Mouse (Mus musculus) neural tube, embryonic 14.5 days (tissue): ENCODE measurements around the gene Thsd4. TPM values are rescaled to one million over a fixed set of nuclear protein-coding genes. Genes with fewer than 3 reads are reported as not detected.

Source experiments
- ATAC-seq: fragments of 200-750 bp; cut with Nextera tagmentation; 2 replicates; pipeline ENCODE4 v1.8.0; 2017; ENCODE audit warnings: low read depth, mild to moderate bottlenecking, moderate TSS enrichment, moderate library complexity
- H3K27ac ChIP-seq: fragments of 300-500 bp; sonication (generic); 2 replicates; pipeline ENCODE4 v1.5.1; 2014; ENCODE audit warnings: low read depth, mild to moderate bottlenecking, control low read depth, low read length, moderate library complexity, mixed read lengths
- H3K27me3 ChIP-seq: fragments of 300-500 bp; sonication (generic); 2 replicates; pipeline ENCODE4 v1.6.1; 2014; ENCODE audit warnings: low read length; ENCODE audit not compliant: control insufficient read depth, insufficient read depth
- H3K36me3 ChIP-seq: fragments of 300-500 bp; sonication (generic); 2 replicates; pipeline ENCODE4 v1.6.1; 2014; ENCODE audit warnings: low read length, mixed read lengths; ENCODE audit not compliant: control insufficient read depth, insufficient read depth
- H3K4me1 ChIP-seq: fragments of 300-500 bp; sonication (generic); 2 replicates; pipeline ENCODE4 v1.6.1; 2014; ENCODE audit warnings: low read length; ENCODE audit not compliant: control insufficient read depth, insufficient read depth
- H3K4me2 ChIP-seq: fragments of 300-500 bp; sonication (generic); 2 replicates; pipeline ENCODE4 v1.6.1; 2014; ENCODE audit warnings: mild to moderate bottlenecking, low read depth, low read length, control low read depth
- H3K4me3 ChIP-seq: fragments of 300-500 bp; sonication (generic); 2 replicates; pipeline ENCODE4 v1.5.1; 2014; ENCODE audit warnings: low read depth, low read length, control low read depth, mixed read lengths
- H3K9ac ChIP-seq: fragments of 300-500 bp; sonication (generic); replicated peaks from 2 replicates; pipeline ENCODE4 v1.6.1; 2014; ENCODE audit warnings: low read depth, mild to moderate bottlenecking, control low read depth, low read length, mixed read lengths
- H3K9me3 ChIP-seq: fragments of 300-500 bp; sonication (generic); 2 replicates; pipeline ENCODE4 v1.6.1; 2016; ENCODE audit warnings: low read length; ENCODE audit not compliant: control insufficient read depth
- WGBS: fragments of 180-500 bp; shearing (Covaris S2); extraction: QIAGEN DNeasy Blood & Tissue Kit; methylation state at CpG from one replicate; pipeline ENCODE4 v1.1.7; 2014; 5-methylcytosine and 5-hydroxymethylcytosine counted together
- polyA plus RNA-seq: library from polyadenylated mRNA; unstranded; fragments of >200 nt; fragmentation: Nextera tagmentation; extraction: Ambion mirVana; gene quantifications from 2 replicates; pipeline ENCODE4 v1.2.1, GENCODE M21; 2014

The Thsd4 gene
- polyA plus RNA-seq, 1 experiment from 2014 or later = 9.0 TPM

DNA sequence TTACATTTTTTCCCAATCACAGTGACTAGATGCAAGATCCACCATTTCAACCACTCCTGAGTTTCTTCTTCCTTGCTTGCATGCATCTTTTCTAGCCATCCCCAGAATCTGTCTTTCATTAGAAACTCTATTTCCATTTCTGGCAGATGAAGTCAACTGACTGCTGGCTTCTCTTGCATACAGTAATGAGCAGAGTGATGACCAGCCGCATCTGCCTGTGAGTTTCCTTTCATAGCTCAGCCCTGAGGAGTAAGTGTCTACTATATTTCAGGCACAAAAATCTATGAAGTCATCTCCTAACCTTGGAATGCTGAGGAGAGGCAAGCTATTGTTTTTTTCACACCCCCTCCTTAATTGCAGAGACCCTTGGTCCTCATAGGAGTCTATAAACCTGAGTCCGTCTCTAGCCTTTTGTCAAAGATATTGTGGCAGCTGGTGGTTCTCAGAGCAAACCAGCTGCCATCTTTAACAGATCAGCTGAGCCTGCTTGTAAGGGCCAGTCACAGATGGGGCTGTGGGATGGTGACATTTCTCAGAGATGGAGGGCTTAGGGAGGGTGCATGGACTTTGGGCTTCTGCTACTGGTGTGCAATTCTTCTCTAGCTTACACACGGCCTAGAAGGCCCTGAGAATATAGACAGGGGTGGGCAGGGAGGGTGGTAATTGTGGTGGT, 535.8 kb downstream of the Thsd4 start:
- Histone ChIP-seq H3K27me3 (no peaks in the 10 kb centered on the region), H3K4me1 (no peaks in the 10 kb centered on the region), H3K9me3 (no peaks in the 10 kb centered on the region), H3K27ac (no peak overlapping the region), H3K4me2 (no peak overlapping the region), H3K9ac (no peak overlapping the region), H3K4me3 (no peak overlapping the region), H3K36me3 (no peaks in the 10 kb centered on the region)
- 66% methylated on average over 3 of the region's 3 CpGs for WGBS
- ATAC-seq = no peak

DNA sequence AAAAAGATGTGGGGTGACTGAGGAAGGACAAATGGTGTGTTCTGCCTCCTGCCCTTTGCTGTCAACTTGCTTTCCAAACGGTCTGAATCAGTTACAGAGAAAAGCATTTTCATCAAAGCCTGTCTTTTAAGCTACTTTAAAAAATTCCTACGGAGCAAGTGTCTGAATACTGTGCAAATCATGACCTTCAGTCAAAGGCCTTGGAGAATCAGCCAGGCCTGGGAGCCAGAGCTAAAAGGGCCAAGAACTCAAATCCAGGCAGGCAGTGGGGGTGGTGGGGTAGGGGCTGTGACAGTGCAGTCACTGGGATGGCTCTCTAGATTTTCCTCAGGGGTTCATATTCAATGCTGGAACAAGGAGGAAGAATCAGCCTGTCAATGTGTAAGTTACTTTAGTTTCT, 540.7 kb downstream of the Thsd4 start:
- no peak for ATAC-seq
- Histone ChIP-seq H3K9me3 (no peaks in the 10 kb centered on the region), H3K9ac (no peak overlapping the region), H3K36me3 (no peaks in the 10 kb centered on the region), H3K4me3 (no peak overlapping the region), H3K27ac (no peak overlapping the region), H3K27me3 (no peaks in the 10 kb centered on the region), H3K4me2 (no peak overlapping the region), H3K4me1 (no peaks in the 10 kb centered on the region)
- 62% methylated on average over 2 of the region's 2 CpGs for WGBS

DNA sequence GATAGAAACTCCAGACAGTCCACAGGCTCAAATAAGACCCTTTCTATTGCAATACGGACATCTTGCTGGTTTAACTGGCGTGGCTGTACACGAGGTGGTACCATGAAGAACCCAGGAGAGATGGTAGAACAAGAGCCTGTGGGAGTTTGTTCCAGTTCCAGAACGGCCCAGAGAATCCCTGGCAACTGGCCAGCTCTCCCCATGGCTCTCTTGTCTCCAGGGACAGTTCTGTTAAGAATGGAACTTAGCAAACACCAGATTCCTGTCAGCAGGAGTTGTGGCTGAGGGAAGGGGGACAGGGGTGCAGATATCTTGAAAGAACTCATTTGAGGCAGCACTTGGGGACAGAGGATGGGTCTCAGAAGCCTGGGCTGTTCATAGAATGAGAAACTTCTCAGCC, 550.6 kb downstream of the Thsd4 start:
- no peak for ATAC-seq
- Histone ChIP-seq H3K9me3 (no peaks in the 10 kb centered on the region), H3K4me1 (no peaks in the 10 kb centered on the region), H3K36me3 (no peaks in the 10 kb centered on the region), H3K9ac (no peak overlapping the region), H3K4me3 (no peak overlapping the region), H3K27ac (no peak overlapping the region), H3K4me2 (no peak overlapping the region), H3K27me3 (no peaks in the 10 kb centered on the region)
- WGBS = 68% methylated on average over 4 of the region's 4 CpGs

DNA sequence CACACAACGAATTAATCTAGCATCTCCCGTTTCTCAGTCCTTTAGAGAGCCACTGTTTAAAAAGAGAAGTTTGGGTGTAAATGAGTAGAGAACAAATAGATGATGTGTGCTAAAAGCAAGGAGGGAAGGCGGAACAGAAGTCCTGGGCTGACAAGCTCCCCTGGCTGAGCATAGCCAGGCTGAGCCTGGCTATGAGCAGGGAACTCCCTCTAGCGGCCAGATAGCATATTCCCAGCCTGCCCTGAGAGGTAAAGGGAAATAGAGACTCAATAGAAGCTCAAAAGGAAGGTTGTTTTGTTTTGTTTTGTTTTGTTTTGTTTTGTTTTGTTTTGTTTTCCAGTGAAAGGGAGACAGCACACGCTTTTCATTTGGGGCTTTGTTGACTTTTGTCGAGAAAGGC, 552.5 kb downstream of the Thsd4 start:
- no peak overlapping the region for H3K27ac ChIP-seq
- ATAC-seq = no peak
- H3K4me3 ChIP-seq = no peak overlapping the region
- WGBS = 32% methylated on average over 6 of the region's 6 CpGs
- H3K9ac ChIP-seq = no peak overlapping the region
- H3K4me1 ChIP-seq = no peaks in the 10 kb centered on the region
- H3K4me2 ChIP-seq = no peak overlapping the region
- H3K27me3 ChIP-seq = no peaks in the 10 kb centered on the region
- H3K36me3 ChIP-seq = no peaks in the 10 kb centered on the region
- no peaks in the 10 kb centered on the region for H3K9me3 ChIP-seq

DNA sequence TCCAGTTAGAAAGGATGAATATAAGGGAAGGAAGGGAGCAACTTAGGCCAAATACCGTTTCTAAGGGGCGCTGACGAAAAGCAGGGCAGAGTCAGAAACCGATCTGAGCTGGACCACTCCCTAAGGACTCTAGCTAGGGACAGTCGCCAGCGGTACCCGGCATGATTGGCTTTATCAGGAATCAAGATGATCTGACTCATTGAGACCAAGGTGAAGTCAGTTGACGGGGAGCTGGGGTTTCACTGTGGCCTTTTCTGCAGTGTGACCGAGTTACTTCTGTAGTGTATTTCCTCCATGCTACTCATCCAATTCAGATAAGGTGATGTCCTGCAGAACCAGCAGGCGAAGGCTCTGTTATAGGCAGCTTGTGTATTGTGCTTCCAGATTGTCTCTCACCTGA, 556.8 kb downstream of the Thsd4 start:
- WGBS = 85% methylated on average over 10 of the region's 10 CpGs
- Histone ChIP-seq H3K9ac (no peak overlapping the region), H3K27me3 (no peaks in the 10 kb centered on the region), H3K4me2 (no peak overlapping the region), H3K27ac (no peak overlapping the region), H3K4me3 (no peak overlapping the region), H3K36me3 (no peaks in the 10 kb centered on the region), H3K4me1 (no peaks in the 10 kb centered on the region), H3K9me3 (no peaks in the 10 kb centered on the region)
- no peak for ATAC-seq

DNA sequence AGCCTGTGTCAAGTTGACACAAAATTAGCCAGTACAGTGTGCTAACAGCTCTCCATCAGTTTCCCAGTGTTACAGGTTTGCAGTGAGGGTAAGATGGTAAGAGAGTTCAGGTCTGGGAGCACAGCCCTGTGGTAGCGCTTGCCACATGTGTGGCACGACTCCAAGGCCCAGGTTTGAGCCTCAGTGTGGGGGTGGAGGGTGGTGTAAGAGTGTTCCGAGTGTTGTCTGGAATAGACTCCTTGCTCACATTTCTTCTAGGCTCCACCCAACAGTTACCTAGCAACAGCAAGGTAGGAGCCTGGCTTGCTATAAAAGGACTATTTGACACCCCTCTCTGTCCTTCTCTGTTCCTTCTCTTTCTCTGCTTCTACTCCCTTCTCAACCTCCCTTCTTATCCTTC, 557.5 kb downstream of the Thsd4 start:
- Histone ChIP-seq H3K9me3 (no peaks in the 10 kb centered on the region), H3K4me2 (no peak overlapping the region), H3K9ac (no peak overlapping the region), H3K27ac (no peak overlapping the region), H3K4me3 (no peak overlapping the region), H3K27me3 (no peaks in the 10 kb centered on the region), H3K4me1 (no peaks in the 10 kb centered on the region), H3K36me3 (no peaks in the 10 kb centered on the region)
- WGBS = 61% methylated on average over 3 of the region's 3 CpGs
- no peak for ATAC-seq

DNA sequence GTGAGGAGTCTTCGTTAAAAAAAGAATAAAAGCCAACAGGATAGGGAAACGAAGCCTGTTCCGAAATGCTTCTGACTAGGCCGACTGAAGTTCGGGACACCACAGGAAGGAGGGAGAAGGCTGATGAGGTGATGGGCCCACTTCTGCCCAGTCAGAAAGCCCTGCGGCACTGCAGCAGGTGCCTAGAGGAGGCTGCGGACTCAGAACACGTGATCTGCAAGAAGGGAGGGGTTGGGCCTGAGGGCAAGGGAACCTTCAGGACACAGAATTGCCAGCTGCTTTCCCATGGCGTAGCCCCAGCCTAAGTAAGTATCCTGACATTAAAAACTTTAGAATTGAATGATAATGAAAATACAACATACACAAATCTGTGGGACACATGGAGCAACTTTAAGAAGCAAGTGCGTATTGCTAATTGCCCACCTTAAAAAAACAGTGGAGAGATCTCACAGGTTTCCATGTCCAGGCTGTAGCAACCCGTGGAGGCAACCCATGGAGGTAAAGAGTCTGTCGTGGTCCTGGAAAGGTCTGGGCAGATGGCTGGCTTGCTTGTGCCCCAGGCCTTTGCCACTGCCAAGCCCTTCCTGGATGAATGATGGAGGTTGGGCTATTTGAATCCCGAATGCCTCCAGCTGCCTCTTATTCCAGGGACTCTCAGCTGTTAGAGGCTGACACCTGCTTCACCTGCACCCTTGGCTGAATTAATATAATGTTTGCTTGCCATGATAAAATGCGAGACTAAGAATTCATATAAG, 560.5 kb downstream of the Thsd4 start:
- no peaks in the 10 kb centered on the region for H3K27me3 ChIP-seq
- H3K4me3 ChIP-seq = no peak overlapping the region
- H3K4me1 ChIP-seq = no peaks in the 10 kb centered on the region
- ATAC-seq = no peak
- H3K36me3 ChIP-seq = no peaks in the 10 kb centered on the region
- H3K9ac ChIP-seq = no peak overlapping the region
- no peak overlapping the region for H3K27ac ChIP-seq
- H3K4me2 ChIP-seq = no peak overlapping the region
- 47% methylated on average over 14 of the region's 14 CpGs for WGBS
- no peaks in the 10 kb centered on the region for H3K9me3 ChIP-seq

DNA sequence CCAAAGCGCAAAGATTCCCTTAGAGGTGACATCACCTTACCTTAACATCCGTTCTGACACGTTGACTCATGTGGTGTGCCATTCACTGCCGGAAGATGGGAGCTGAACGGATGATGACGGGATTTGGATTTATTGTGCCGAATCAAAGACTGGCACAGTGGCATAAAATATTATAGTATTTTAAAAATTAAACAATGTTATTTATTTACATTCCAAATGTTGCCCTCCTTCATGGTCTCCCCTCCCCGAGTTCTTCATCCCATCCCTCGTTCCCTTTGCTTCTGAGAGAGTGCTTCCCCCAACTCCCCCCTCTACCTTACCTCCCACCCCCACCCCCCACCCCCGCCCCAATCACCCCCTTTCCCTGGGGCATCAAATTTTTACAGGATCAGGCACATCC, 561.3 kb downstream of the Thsd4 start, which contains the start of gene Nr2e3:
Nr2e3 (minus strand) TSS at position 101 of the 400 bp plus-strand sequence.
- no peak for ATAC-seq

DNA sequence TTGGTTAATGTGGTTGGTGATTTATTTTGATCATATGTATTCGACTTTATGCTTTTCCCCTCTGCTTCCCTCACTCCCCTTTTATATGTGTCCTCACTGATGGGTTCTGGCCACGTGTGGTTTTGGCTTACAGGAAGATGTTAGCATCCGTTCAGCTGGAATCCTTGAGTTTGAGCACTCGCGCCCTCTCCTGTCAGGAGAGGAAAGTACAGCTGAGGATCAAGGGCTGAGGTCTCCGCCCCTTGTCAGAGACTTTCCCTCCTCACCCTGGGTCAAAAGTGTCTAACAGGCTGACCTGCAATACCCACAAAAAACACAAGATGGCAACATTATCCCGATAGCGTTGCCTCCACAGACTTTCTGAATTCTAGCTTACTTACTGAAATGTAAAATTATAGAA, 562.6 kb downstream of the Thsd4 start:
- Histone ChIP-seq H3K9ac (no peak overlapping the region), H3K9me3 (no peaks in the 10 kb centered on the region), H3K27ac (no peak overlapping the region), H3K4me1 (no peaks in the 10 kb centered on the region), H3K4me3 (no peak overlapping the region), H3K27me3 (no peaks in the 10 kb centered on the region), H3K4me2 (no peak overlapping the region), H3K36me3 (no peaks in the 10 kb centered on the region)
- peak; percentile 44; the same call in 1 of the 2 replicates for ATAC-seq
- 4% methylated on average over 8 of the region's 8 CpGs for WGBS

More for the DNA sequence above, 561.3 kb downstream of the Thsd4 start, which contains the start of gene Nr2e3:
- 89% methylated on average over 10 of the region's 10 CpGs for WGBS
- Histone ChIP-seq H3K9ac (no peak within 1 kb of the TSS), H3K27ac (no peak within 1 kb of the TSS), H3K4me1 (no peaks in the 10 kb centered on the region), H3K4me2 (no peak within 1 kb of the TSS), H3K36me3 (no peaks in the 10 kb centered on the region), H3K27me3 (no peaks in the 10 kb centered on the region), H3K9me3 (no peaks in the 10 kb centered on the region), H3K4me3 (no peak within 1 kb of the TSS)
